Mouse (Mus musculus) gastrocnemius, adult 2 months (tissue): ENCODE measurements around the gene Pak7. TPM values are rescaled to one million over a fixed set of nuclear protein-coding genes. Genes with fewer than 3 reads are reported as not detected.
A peak's percentile ranks its signal among the peaks of the same experiment; 100 is the strongest.

Experiments
- DNase-seq: peaks from one replicate; pipeline ENCODE4 v3.0.0; 2022
- H3K27ac ChIP-seq: fragments of 200-600 bp; 2 replicates; pipeline ENCODE4 v1.8.1; 2022; ENCODE audit warnings: mild to moderate bottlenecking
- H3K4me3 ChIP-seq: fragments of 200-600 bp; 2 replicates; pipeline ENCODE4 v1.8.1; 2022; ENCODE audit warnings: mild to moderate bottlenecking, moderate library complexity
- CTCF ChIP-seq: fragments of 200-600 bp; IDR thresholded peaks from 2 replicates; pipeline ENCODE4 v1.8.1; 2022; ENCODE audit warnings: antibody characterized with exemption, mild to moderate bottlenecking, moderate library complexity
- intact Hi-C: fragments of 180-260 bp; cut with DNase I; formaldehyde crosslinking; loops from one replicate; pipeline ENCODE4 v1.15.1; 2025
- total RNA-seq, 2 experiments: library from RNA; stranded (reverse); gene quantifications; 2 replicates each; pipeline ENCODE4 v1.2.3; 2021

Gene Pak7
- total RNA-seq, 2 experiments from 2014 or later, result not detected

- peak; percentile 47 for TF ChIP-seq CTCF
- intact Hi-C loops, result loop anchor here (2.0 to 10.0 kb wide), 2 partner anchors 173 to 785 kb away; no protein-coding TSS in a partner anchor
- Histone ChIP-seq H3K4me3 (no peak overlapping the region), H3K27ac (no peak overlapping the region)
- no peak for DNase-seq
Measured at GRCm38 (mm10) chr2:136139159-136140069, 248.4 kb downstream of the Pak7 start.

- Histone ChIP-seq H3K27ac (no peak overlapping the region), H3K4me3 (no peak overlapping the region)
- no peak for TF ChIP-seq CTCF
- no peak for DNase-seq
- intact Hi-C loops, result loop anchor here (2.0 to 10.0 kb wide), 2 partner anchors 172 to 784 kb away; no protein-coding TSS in a partner anchor
Measured at GRCm38 (mm10) chr2:136138451-136138850, 249.3 kb downstream of the Pak7 start.

GRCm38 (mm10) chr2:136121867-136122266 is 265.9 kb downstream of the Pak7 start:
- DNase-seq, result no peak
- intact Hi-C loops, result no loop called here
- Histone ChIP-seq H3K4me3 (no peak overlapping the region), H3K27ac (no peak overlapping the region)
- no peak for TF ChIP-seq CTCF

GRCm38 (mm10) chr2:136118006-136118405 is 269.8 kb downstream of the Pak7 start:
- DNase-seq, result no peak
- TF ChIP-seq CTCF, result no peak
- Histone ChIP-seq H3K4me3 (no peak overlapping the region), H3K27ac (no peak overlapping the region)
- intact Hi-C loops, result no loop called here

GRCm38 (mm10) chr2:136113374-136113773 is 274.4 kb downstream of the Pak7 start:
- no peak for DNase-seq
- Histone ChIP-seq H3K27ac (no peak overlapping the region), H3K4me3 (no peak overlapping the region)
- intact Hi-C loops, result no loop called here
- no peak for TF ChIP-seq CTCF

GRCm38 (mm10) chr2:136109038-136109363 is 278.8 kb downstream of the Pak7 start:
- Histone ChIP-seq H3K4me3 (no peak overlapping the region), H3K27ac (no peak overlapping the region)
- intact Hi-C loops, result no loop called here
- no peak for TF ChIP-seq CTCF
- no peak for DNase-seq

- intact Hi-C loops, result no loop called here
- no peak for TF ChIP-seq CTCF
- H3K27ac ChIP-seq, result no peak overlapping the region
- no peak for DNase-seq
- no peak overlapping the region for H3K4me3 ChIP-seq
Measured at GRCm38 (mm10) chr2:136108124-136109037, 279.4 kb downstream of the Pak7 start.

- Histone ChIP-seq H3K27ac (no peak overlapping the region), H3K4me3 (no peak overlapping the region)
- no peak for DNase-seq
- intact Hi-C loops, result no loop called here
- no peak for TF ChIP-seq CTCF
Measured at GRCm38 (mm10) chr2:136107597-136107996, 280.2 kb downstream of the Pak7 start.

- no peak for TF ChIP-seq CTCF
- Histone ChIP-seq H3K4me3 (no peak overlapping the region), H3K27ac (no peak overlapping the region)
- no peak for DNase-seq
- intact Hi-C loops, result no loop called here
Measured at GRCm38 (mm10) chr2:136097143-136097542, 290.6 kb downstream of the Pak7 start.

- intact Hi-C loops, result no loop called here
- Histone ChIP-seq H3K27ac (no peak overlapping the region), H3K4me3 (no peak overlapping the region)
- TF ChIP-seq CTCF, result no peak
- DNase-seq, result no peak
Measured at GRCm38 (mm10) chr2:136095978-136096377, 291.8 kb downstream of the Pak7 start.

- no peak for DNase-seq
- Histone ChIP-seq H3K27ac (no peak overlapping the region), H3K4me3 (no peak overlapping the region)
- TF ChIP-seq CTCF, result no peak
- intact Hi-C loops, result no loop called here
Measured at GRCm38 (mm10) chr2:136064356-136064755, 323.4 kb downstream of the Pak7 start.

GRCm38 (mm10) chr2:136059029-136059669 is 328.6 kb downstream of the Pak7 start:
- no peak for TF ChIP-seq CTCF
- no peak for DNase-seq
- intact Hi-C loops, result no loop called here
- Histone ChIP-seq H3K27ac (no peak overlapping the region), H3K4me3 (no peak overlapping the region)
